Mouse (Mus musculus) T-cell, adult 66 days (primary cell): ENCODE data around the gene Arl13b. TPM values are rescaled to one million over a fixed set of nuclear protein-coding genes. Genes with fewer than 3 reads are reported as not detected.

Source experiments
- total RNA-seq, 2 experiments: library from RNA; stranded (reverse); gene quantifications; 3 replicates in 1 of 2; 4 replicates in 1 of 2; pipeline ENCODE4 v1.2.4; 2023

Gene Arl13b
- 10 to 100 TPM; 13.9 to 16.3 TPM for total RNA-seq

GRCm38 (mm10) chr16:62846498-62847312 lies at the start of gene Arl13b:
Gene Arl13b (minus strand): TSS chr16:62847040.

GRCm38 (mm10) chr16:62854191-62855068 lies 7.6 kb upstream of the Arl13b start, which contains the start of gene Pros1:
Gene Pros1 (plus strand): TSS chr16:62854307.

GRCm38 (mm10) chr16:62814491-62814890 lies 32.3 kb downstream of the Arl13b start, which contains the start of gene Stx19:
Gene Stx19 (plus strand): TSS chr16:62814676.

GRCm38 (mm10) chr16:62786621-62787331 lies 60.1 kb downstream of the Arl13b start, which contains the start of gene Nsun3:
Gene Nsun3 (minus strand): TSS chr16:62786818.

Other genes with a start within 250 kb of the Arl13b start
- gene Nsun3, start 60.2 kb downstream of the Arl13b start, total RNA-seq, result 10 to 100 TPM; 11.0 to 18.0 TPM
- not detected for gene Stx19, start 32.4 kb downstream of the Arl13b start, total RNA-seq
- under 1 TPM; 0.62 to 0.96 TPM for gene Pros1, start 7.3 kb upstream of the Arl13b start, total RNA-seq